Mouse (Mus musculus): ENCODE data around the gene Htt. TPM values are rescaled to one million over a fixed set of nuclear protein-coding genes. Genes with fewer than 3 reads are reported as not detected.

Htt gene
- polyA plus RNA-seq, 1 experiment, result 11.4 TPM

- Histone ChIP-seq H3K4me1 (ENCODE audit: control insufficient read depth, insufficient read depth, low read length) (peaks cover 9% of the 10 kb centered on the region; the same call in 1 of the 2 replicates), H3K27me3 (replicated peaks; ENCODE audit: control insufficient read depth, insufficient read depth, low read length) (no peaks in the 10 kb centered on the region), H3K36me3 (ENCODE audit: control insufficient read depth, insufficient read depth, low read length) (no peaks in the 10 kb centered on the region), H3K4me3 (ENCODE audit: insufficient read depth, low read depth, low read length) (peak within 1 kb of the TSS; percentile 71), H3K27ac (ENCODE audit: insufficient read depth, low read depth, low read length) (peak within 1 kb of the TSS; percentile 91)
- DNase-seq, result peak; percentile 93
- TF ChIP-seq CTCF (conservative IDR thresholded peaks at IDR 0.05; ENCODE audit: insufficient read depth, insufficient read length, low read depth, low read length), result no peak
- no peak for TF ChIP-seq POLR2A (IDR thresholded peaks at IDR 0.05; ENCODE audit: low read depth, low read length)
- under 1% methylated on average over 75 of the region's 84 CpGs for WGBS
Measured at GRCm38 (mm10) chr5:34948861-34949760, 187.6 kb downstream of the Htt start, which contains the start of gene Rgs12. TSS of gene Rgs12 (plus strand) at chr5:34949445.

GRCm38 (mm10) chr5:34949769-34950211 is 188.2 kb downstream of the Htt start:
- TF ChIP-seq CTCF (conservative IDR thresholded peaks at IDR 0.05; ENCODE audit: insufficient read depth, insufficient read length, low read depth, low read length), result no peak
- no peak for TF ChIP-seq POLR2A (IDR thresholded peaks at IDR 0.05; ENCODE audit: low read depth, low read length)
- DNase-seq, result no peak
- Histone ChIP-seq H3K4me3 (ENCODE audit: insufficient read depth, low read depth, low read length) (peak overlapping the region; percentile 71), H3K27ac (ENCODE audit: insufficient read depth, low read depth, low read length) (no peak overlapping the region), H3K4me1 (ENCODE audit: control insufficient read depth, insufficient read depth, low read length) (peaks cover 9% of the 10 kb centered on the region; the same call in 1 of the 2 replicates), H3K36me3 (ENCODE audit: control insufficient read depth, insufficient read depth, low read length) (no peaks in the 10 kb centered on the region), H3K27me3 (replicated peaks; ENCODE audit: control insufficient read depth, insufficient read depth, low read length) (no peaks in the 10 kb centered on the region)
- 10% methylated on average over 12 of the region's 12 CpGs for WGBS

- Histone ChIP-seq H3K4me3 (ENCODE audit: insufficient read depth, low read depth, low read length) (no peak overlapping the region), H3K27me3 (replicated peaks; ENCODE audit: control insufficient read depth, insufficient read depth, low read length) (no peaks in the 10 kb centered on the region), H3K4me1 (ENCODE audit: control insufficient read depth, insufficient read depth, low read length) (peaks cover 9% of the 10 kb centered on the region; the same call in 1 of the 2 replicates), H3K27ac (ENCODE audit: insufficient read depth, low read depth, low read length) (no peak overlapping the region), H3K36me3 (ENCODE audit: control insufficient read depth, insufficient read depth, low read length) (no peaks in the 10 kb centered on the region)
- no peak for TF ChIP-seq POLR2A (IDR thresholded peaks at IDR 0.05; ENCODE audit: low read depth, low read length)
- no peak for TF ChIP-seq CTCF (conservative IDR thresholded peaks at IDR 0.05; ENCODE audit: insufficient read depth, insufficient read length, low read depth, low read length)
- 82% methylated on average over 6 of the region's 6 CpGs for WGBS
- no peak for DNase-seq
Measured at GRCm38 (mm10) chr5:34950486-34951160, 189.1 kb downstream of the Htt start.

- H3K4me1 ChIP-seq (ENCODE audit: control insufficient read depth, insufficient read depth, low read length), result peaks cover 9% of the 10 kb centered on the region; the same call in 1 of the 2 replicates
- TF ChIP-seq CTCF (conservative IDR thresholded peaks at IDR 0.05; ENCODE audit: insufficient read depth, insufficient read length, low read depth, low read length) (no peak), POLR2A (IDR thresholded peaks at IDR 0.05; ENCODE audit: low read depth, low read length) (no peak)
- peak; percentile 58 for DNase-seq
- no peaks in the 10 kb centered on the region for H3K36me3 ChIP-seq (ENCODE audit: control insufficient read depth, insufficient read depth, low read length)
- H3K27ac ChIP-seq (ENCODE audit: insufficient read depth, low read depth, low read length), result no peak overlapping the region
- H3K27me3 ChIP-seq (replicated peaks; ENCODE audit: control insufficient read depth, insufficient read depth, low read length), result no peaks in the 10 kb centered on the region
- H3K4me3 ChIP-seq (ENCODE audit: insufficient read depth, low read depth, low read length), result no peak overlapping the region
- WGBS, result 79% methylated on average over 8 of the region's 8 CpGs
Measured at GRCm38 (mm10) chr5:34951161-34951834, 189.8 kb downstream of the Htt start.

- 61% methylated on average over 6 of the region's 6 CpGs for WGBS
- Histone ChIP-seq H3K27me3 (replicated peaks; ENCODE audit: control insufficient read depth, insufficient read depth, low read length) (no peaks in the 10 kb centered on the region), H3K36me3 (ENCODE audit: control insufficient read depth, insufficient read depth, low read length) (no peaks in the 10 kb centered on the region), H3K4me3 (ENCODE audit: insufficient read depth, low read depth, low read length) (no peak overlapping the region), H3K27ac (ENCODE audit: insufficient read depth, low read depth, low read length) (no peak overlapping the region), H3K4me1 (ENCODE audit: control insufficient read depth, insufficient read depth, low read length) (peaks cover 6% of the 10 kb centered on the region; the same call in 1 of the 2 replicates)
- TF ChIP-seq POLR2A (IDR thresholded peaks at IDR 0.05; ENCODE audit: low read depth, low read length) (no peak), CTCF (conservative IDR thresholded peaks at IDR 0.05; ENCODE audit: insufficient read depth, insufficient read length, low read depth, low read length) (no peak)
- no peak for DNase-seq
Measured at GRCm38 (mm10) chr5:34954508-34954907, 193.0 kb downstream of the Htt start.

- Histone ChIP-seq H3K4me3 (ENCODE audit: insufficient read depth, low read depth, low read length) (no peak overlapping the region), H3K36me3 (ENCODE audit: control insufficient read depth, insufficient read depth, low read length) (no peaks in the 10 kb centered on the region), H3K27me3 (replicated peaks; ENCODE audit: control insufficient read depth, insufficient read depth, low read length) (no peaks in the 10 kb centered on the region), H3K27ac (ENCODE audit: insufficient read depth, low read depth, low read length) (no peak overlapping the region), H3K4me1 (ENCODE audit: control insufficient read depth, insufficient read depth, low read length) (0 out of 2 replicates have a peak, but pooled peaks cover 2% of the 10 kb centered on the region)
- peak; percentile 48 for DNase-seq
- no peak for TF ChIP-seq POLR2A (IDR thresholded peaks at IDR 0.05; ENCODE audit: low read depth, low read length)
- TF ChIP-seq CTCF (conservative IDR thresholded peaks at IDR 0.05; ENCODE audit: insufficient read depth, insufficient read length, low read depth, low read length), result no peak
- 46% methylated on average over 5 of the region's 5 CpGs for WGBS
Measured at GRCm38 (mm10) chr5:34955630-34956029, 194.1 kb downstream of the Htt start.

Data from kidney, adult 2 months (tissue).